Mouse (Mus musculus) urinary bladder, postnatal 10 days (tissue): ENCODE data around the gene Tmprss11g.

Source experiments
- DNase-seq: peaks from one replicate; pipeline ENCODE4 v3.0.0; 2022; ENCODE audit warnings: low spot score

Tmprss11g gene

GRCm38 (mm10) chr5:86518500-86518899 is at the start of gene Tmprss11g:
Gene Tmprss11g (minus strand): TSS chr5:86518600.
- DNase-seq, result no peak

GRCm38 (mm10) chr5:86546693-86547092 is 28.3 kb upstream of the Tmprss11g start:
- DNase-seq, result no peak

- DNase-seq, result no peak
Measured at GRCm38 (mm10) chr5:86540601-86541000, 22.2 kb upstream of the Tmprss11g start.

GRCm38 (mm10) chr5:86528725-86529124 is 10.3 kb upstream of the Tmprss11g start:
- no peak for DNase-seq

- no peak for DNase-seq
Measured at GRCm38 (mm10) chr5:86511538-86511937, 6.9 kb downstream of the Tmprss11g start.

GRCm38 (mm10) chr5:86493453-86493852 is 24.9 kb downstream of the Tmprss11g start:
- no peak for DNase-seq

GRCm38 (mm10) chr5:86482562-86482961 is 35.8 kb downstream of the Tmprss11g start:
- DNase-seq, result no peak

- no peak for DNase-seq
Measured at GRCm38 (mm10) chr5:86482031-86482430, 36.4 kb downstream of the Tmprss11g start.

- DNase-seq, result no peak
Measured at GRCm38 (mm10) chr5:86473859-86474258, 44.5 kb downstream of the Tmprss11g start.

- DNase-seq, result no peak
Measured at GRCm38 (mm10) chr5:86468890-86469289, 49.5 kb downstream of the Tmprss11g start, which contains the start of gene Tmprss11a. Gene Tmprss11a (minus strand): TSS chr5:86468990.

GRCm38 (mm10) chr5:86439306-86439705 is 79.1 kb downstream of the Tmprss11g start:
- no peak for DNase-seq

- DNase-seq, result no peak
Measured at GRCm38 (mm10) chr5:86438548-86438947, 79.9 kb downstream of the Tmprss11g start.
